Mouse (Mus musculus): Measurements from ENCODE around the gene Gnao1. TPM values are rescaled to one million over a fixed set of nuclear protein-coding genes. Genes with fewer than 3 reads are reported as not detected.

Gene Gnao1
- total RNA-seq (2014; fragmentation: Nextera tagmentation), result not detected in 2 replicates
- total RNA-seq (2017), result not detected in 2 replicates

DNA sequence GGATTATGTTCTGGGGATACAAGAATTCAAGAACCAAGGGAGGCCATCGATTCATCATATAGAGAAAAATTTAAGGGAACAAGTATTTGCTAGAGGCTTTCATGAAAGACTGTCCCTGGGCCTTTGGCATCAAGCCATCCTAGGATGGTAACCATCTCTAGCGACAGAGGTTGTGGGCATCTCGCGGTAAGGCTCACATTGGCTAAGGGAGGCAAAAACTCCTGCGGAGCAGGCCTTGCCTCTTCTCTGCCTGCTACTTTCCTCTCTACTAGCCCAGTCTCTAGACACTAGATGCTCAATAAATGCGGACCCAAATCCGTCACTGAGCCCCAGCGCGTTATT lies at the start of gene Gnao1:
Gene Gnao1 (plus strand): TSS at position 281 of the 342 bp plus-strand sequence.
- ATAC-seq (replicated peaks; ENCODE audit: low FRiP score, low TSS enrichment, poor library complexity, severe bottlenecking), result no peak

GRCm38 (mm10) chr8:93777605-93778004 lies 32.2 kb upstream of the Gnao1 start:
- no peak for ATAC-seq (replicated peaks; ENCODE audit: low FRiP score, low TSS enrichment, poor library complexity, severe bottlenecking)

- ATAC-seq (replicated peaks; ENCODE audit: low FRiP score, low TSS enrichment, poor library complexity, severe bottlenecking), result no peak
Measured at GRCm38 (mm10) chr8:93809226-93809625, 540 bp upstream of the Gnao1 start.

DNA sequence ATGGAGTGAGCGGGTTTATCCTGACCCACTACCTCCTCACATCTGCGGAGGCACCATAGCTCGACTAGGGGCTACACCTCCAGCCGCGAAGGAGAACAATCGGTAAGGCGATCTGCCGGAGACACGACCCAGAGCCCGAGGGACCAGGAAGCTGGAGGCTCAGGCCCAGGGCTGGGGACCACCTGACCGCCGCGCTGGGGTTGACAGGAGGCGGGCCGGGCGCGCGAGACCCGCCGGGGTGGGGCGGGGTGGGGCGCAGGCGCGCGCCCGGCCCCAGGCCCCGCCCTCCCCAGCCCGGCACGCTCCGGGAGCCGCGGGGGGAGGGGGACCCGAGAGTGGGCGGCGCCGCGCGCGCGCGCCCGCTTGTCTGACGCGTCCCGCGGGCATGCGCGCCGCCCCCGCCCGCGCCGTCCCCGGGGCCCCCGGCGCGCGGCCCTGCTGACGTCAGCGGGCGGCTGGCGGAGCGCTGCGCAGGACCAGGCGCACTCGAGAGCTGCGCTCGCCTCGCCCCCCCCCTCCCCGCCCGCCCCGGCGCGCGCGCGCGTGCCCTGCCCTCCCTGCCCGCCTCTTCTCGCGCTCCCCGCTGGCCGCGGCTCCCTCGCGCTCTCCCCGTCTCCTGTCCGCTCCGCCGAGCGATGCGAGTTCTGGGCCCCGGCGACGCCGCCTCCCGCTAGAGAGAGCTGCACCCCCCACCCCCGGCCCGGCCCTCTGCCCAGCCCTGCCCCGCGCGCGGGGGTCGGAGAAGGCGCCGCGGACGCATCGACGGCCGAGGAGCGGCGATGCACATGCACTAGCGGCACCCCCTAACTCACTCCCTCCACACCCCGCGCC lies 477 bp downstream of the Gnao1 start:
- peak; percentile 75 for ATAC-seq (replicated peaks; ENCODE audit: low FRiP score, low TSS enrichment, poor library complexity, severe bottlenecking)

DNA sequence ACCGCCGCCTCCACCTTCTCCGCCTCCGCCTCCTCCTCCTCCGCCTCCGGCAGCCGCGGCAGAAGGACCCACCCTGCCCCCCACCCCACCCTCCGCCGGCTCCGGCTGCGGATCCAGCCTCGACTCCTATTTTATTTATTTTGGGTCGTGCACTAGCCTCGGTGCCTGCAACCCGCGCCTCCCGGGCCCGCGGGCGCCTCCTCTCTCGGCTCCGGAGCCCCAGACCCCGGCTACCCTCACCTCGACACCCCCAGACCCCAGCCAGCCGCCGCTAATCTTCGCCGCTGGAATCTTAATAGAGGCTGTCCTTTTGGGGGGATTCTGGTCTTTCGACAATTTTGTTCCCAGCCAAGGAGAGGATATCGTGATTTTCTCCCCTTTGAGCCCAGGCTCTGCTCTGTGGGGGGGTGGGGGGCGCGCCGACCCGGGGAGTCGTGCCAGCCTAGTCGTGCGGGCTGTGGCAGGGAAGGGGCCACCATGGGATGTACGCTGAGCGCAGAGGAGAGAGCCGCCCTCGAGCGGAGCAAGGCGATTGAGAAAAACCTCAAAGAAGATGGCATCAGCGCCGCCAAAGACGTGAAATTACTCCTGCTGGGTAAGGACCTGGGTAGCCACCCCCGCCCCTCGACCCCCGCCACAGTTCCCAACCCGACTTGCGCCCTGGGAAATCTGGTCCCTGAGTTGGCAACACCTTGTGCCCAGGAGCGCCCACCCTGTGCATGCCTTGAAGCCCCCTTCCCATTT lies 1.3 kb downstream of the Gnao1 start:
- no peak for ATAC-seq (replicated peaks; ENCODE audit: low FRiP score, low TSS enrichment, poor library complexity, severe bottlenecking)

DNA sequence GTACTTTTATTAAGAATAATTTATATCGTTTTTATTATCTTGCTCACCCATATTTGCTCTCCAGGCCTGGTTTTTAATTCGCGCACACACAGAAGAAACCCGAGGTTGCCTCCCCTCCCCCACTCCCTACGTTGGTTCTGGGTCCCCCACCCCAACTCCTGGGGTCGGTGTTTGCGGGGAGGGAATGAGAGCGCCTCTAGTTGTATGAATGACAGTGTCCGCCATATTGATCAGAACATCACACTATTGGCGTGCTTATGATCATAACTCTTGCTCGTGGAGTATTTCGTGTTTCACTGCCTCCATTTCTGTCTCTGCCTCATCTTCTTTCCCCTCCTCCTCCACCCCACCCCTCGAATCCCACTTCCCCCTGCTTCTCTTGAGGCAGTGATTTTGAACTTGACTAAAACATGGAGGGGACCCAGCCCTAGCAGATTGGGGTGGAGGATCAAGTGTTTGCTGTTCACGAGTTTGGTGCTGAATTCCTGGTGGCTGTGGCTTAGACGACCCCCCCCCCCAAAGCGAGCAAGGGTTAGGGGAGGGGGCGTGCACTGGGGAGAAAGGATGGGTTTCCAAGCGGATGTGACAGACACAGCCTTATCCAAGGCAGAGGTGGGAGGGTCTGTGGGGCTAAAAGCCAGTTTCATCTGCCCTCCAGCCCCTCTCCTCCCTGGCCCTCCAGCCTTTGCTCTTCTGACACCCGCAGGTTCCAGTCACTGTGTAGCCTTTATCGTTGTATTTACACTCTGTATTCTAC lies 2.1 kb downstream of the Gnao1 start:
- no peak for ATAC-seq (replicated peaks; ENCODE audit: low FRiP score, low TSS enrichment, poor library complexity, severe bottlenecking)

GRCm38 (mm10) chr8:93812566-93813404 lies 3.0 kb downstream of the Gnao1 start:
- ATAC-seq (replicated peaks; ENCODE audit: low FRiP score, low TSS enrichment, poor library complexity, severe bottlenecking), result no peak

DNA sequence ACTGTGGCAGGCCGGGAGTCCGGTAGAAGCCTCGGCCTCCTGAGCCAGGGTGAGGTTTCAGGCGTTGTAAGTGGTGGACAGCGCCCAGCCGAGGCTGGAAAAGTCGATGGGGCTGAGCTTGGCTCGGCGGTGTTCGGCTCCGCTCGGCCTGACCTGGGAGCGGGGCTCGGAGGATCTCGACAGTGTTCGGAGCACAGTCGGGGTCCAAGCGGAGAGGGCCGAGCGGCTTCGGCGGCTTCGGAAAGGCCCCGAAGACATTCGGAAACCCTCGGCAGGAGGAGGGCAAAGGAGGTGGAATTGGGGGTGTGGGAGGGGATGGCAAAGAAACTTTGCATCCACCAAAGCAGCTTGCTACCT lies 3.6 kb downstream of the Gnao1 start:
- ATAC-seq (replicated peaks; ENCODE audit: low FRiP score, low TSS enrichment, poor library complexity, severe bottlenecking), result peak; percentile 29; the same call in 1 of the 2 replicates

GRCm38 (mm10) chr8:93814266-93814665 lies 4.5 kb downstream of the Gnao1 start:
- ATAC-seq (replicated peaks; ENCODE audit: low FRiP score, low TSS enrichment, poor library complexity, severe bottlenecking), result no peak

GRCm38 (mm10) chr8:93816226-93816625 lies 6.5 kb downstream of the Gnao1 start:
- ATAC-seq (replicated peaks; ENCODE audit: low FRiP score, low TSS enrichment, poor library complexity, severe bottlenecking), result no peak

- ATAC-seq (replicated peaks; ENCODE audit: low FRiP score, low TSS enrichment, poor library complexity, severe bottlenecking), result no peak
Measured at GRCm38 (mm10) chr8:93817366-93817765, 7.6 kb downstream of the Gnao1 start.

- ATAC-seq (replicated peaks; ENCODE audit: low FRiP score, low TSS enrichment, poor library complexity, severe bottlenecking), result no peak
Measured at GRCm38 (mm10) chr8:93819929-93820328, 10.2 kb downstream of the Gnao1 start.

- no peak for ATAC-seq (replicated peaks; ENCODE audit: low FRiP score, low TSS enrichment, poor library complexity, severe bottlenecking)
Measured at GRCm38 (mm10) chr8:93821327-93821726, 11.6 kb downstream of the Gnao1 start.

DNA sequence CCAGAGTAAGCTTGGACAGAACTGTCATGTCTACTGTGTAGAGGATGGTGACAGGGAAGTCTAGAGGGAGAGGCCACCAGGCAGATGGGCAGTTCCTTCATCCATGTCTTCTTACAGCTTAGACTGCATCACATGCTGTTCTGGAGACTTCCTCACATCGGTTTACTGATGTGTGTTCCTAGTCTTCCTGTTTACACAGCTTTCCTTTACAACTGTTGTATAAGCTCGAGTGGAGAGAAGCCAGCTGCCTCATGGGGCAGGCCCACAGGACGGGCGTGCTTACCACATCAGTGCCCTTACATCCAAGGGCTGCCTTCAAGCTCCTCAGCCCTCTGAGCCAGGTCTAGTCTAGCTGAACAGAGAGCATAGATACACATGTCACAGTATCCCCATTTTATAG lies 15.6 kb downstream of the Gnao1 start:
- ATAC-seq (replicated peaks; ENCODE audit: low FRiP score, low TSS enrichment, poor library complexity, severe bottlenecking), result no peak

- no peak for ATAC-seq (replicated peaks; ENCODE audit: low FRiP score, low TSS enrichment, poor library complexity, severe bottlenecking)
Measured at GRCm38 (mm10) chr8:93830626-93831025, 20.9 kb downstream of the Gnao1 start.

DNA sequence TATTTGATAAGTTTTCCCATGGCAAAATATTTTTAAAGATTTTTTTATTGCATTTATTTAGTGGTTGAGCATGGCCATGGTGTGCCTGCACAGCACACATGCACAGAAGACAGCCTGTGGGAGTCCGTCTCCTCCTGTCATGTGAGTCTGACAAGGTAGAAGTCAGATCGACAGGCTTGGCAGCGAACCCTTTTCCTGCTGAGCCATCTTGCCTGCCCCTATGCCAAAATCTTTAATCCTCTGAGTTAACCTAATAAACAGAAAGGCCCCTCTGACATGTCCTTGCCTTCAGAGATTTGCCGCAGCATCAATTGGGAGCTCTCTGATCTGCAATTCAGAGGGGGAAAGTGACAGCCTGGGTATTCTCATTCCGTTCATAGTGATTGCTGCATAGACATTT lies 26.0 kb downstream of the Gnao1 start:
- no peak for ATAC-seq (replicated peaks; ENCODE audit: low FRiP score, low TSS enrichment, poor library complexity, severe bottlenecking)

GRCm38 (mm10) chr8:93839113-93839512 lies 29.3 kb downstream of the Gnao1 start:
- ATAC-seq (replicated peaks; ENCODE audit: low FRiP score, low TSS enrichment, poor library complexity, severe bottlenecking), result no peak

GRCm38 (mm10) chr8:93840486-93840885 lies 30.7 kb downstream of the Gnao1 start:
- no peak for ATAC-seq (replicated peaks; ENCODE audit: low FRiP score, low TSS enrichment, poor library complexity, severe bottlenecking)
